Mouse (Mus musculus): ENCODE measurements at regions not wholly inside any gene's neighbourhood (a gene's known extent, or its start where the extent isn't known, plus 50 kb on each side); places are given as distances from the start of the nearest gene placed in this dataset.

GRCm38 (mm10) chr7:40388152-40388551 lies 510.0 kb upstream of the Vstm2b start:
- WGBS, result 75% methylated on average over 5 of the region's 5 CpGs
- no peak for DNase-seq
- Histone ChIP-seq H3K4me1 (ENCODE audit: control insufficient read depth, insufficient read depth, low read length) (no peaks in the 10 kb centered on the region), H3K4me3 (replicated peaks; ENCODE audit: extremely low read depth, low read depth, low read length) (no peak overlapping the region)
- TF ChIP-seq CTCF (IDR thresholded peaks at IDR 0.05; ENCODE audit: insufficient read depth, low read length) (no peak), POLR2A (IDR thresholded peaks at IDR 0.05; ENCODE audit: borderline replicate concordance, extremely low read depth, low read depth, low read length) (no peak)

- WGBS, result 35% methylated on average over 3 of the region's 3 CpGs
- TF ChIP-seq POLR2A (IDR thresholded peaks at IDR 0.05; ENCODE audit: borderline replicate concordance, extremely low read depth, low read depth, low read length) (no peak), CTCF (IDR thresholded peaks at IDR 0.05; ENCODE audit: insufficient read depth, low read length) (no peak)
- H3K4me3 ChIP-seq (replicated peaks; ENCODE audit: extremely low read depth, low read depth, low read length), result no peak overlapping the region
- H3K4me1 ChIP-seq (ENCODE audit: control insufficient read depth, insufficient read depth, low read length), result no peaks in the 10 kb centered on the region
- no peak for DNase-seq
These were observed 508.3 kb upstream of the Vstm2b start for GRCm38 (mm10) chr7:40389795-40390194.

GRCm38 (mm10) chr7:40390927-40391326 lies 507.2 kb upstream of the Vstm2b start:
- H3K4me3 ChIP-seq (replicated peaks; ENCODE audit: extremely low read depth, low read depth, low read length), result no peak overlapping the region
- no peak for DNase-seq
- 26% methylated on average over 3 of the region's 3 CpGs for WGBS
- TF ChIP-seq CTCF (IDR thresholded peaks at IDR 0.05; ENCODE audit: insufficient read depth, low read length) (no peak), POLR2A (IDR thresholded peaks at IDR 0.05; ENCODE audit: borderline replicate concordance, extremely low read depth, low read depth, low read length) (no peak)
- no peaks in the 10 kb centered on the region for H3K4me1 ChIP-seq (ENCODE audit: control insufficient read depth, insufficient read depth, low read length)

GRCm38 (mm10) chr7:40391626-40392025 lies 506.5 kb upstream of the Vstm2b start:
- DNase-seq, result no peak
- Histone ChIP-seq H3K4me1 (ENCODE audit: control insufficient read depth, insufficient read depth, low read length) (no peaks in the 10 kb centered on the region), H3K4me3 (replicated peaks; ENCODE audit: extremely low read depth, low read depth, low read length) (no peak overlapping the region)
- TF ChIP-seq POLR2A (IDR thresholded peaks at IDR 0.05; ENCODE audit: borderline replicate concordance, extremely low read depth, low read depth, low read length), result no peak
- no peak for TF ChIP-seq CTCF (IDR thresholded peaks at IDR 0.05; ENCODE audit: insufficient read depth, low read length)
- 45% methylated on average over 3 of the region's 3 CpGs for WGBS

GRCm38 (mm10) chr7:40392207-40392606 lies 505.9 kb upstream of the Vstm2b start:
- H3K4me1 ChIP-seq (ENCODE audit: control insufficient read depth, insufficient read depth, low read length), result no peaks in the 10 kb centered on the region
- no peak overlapping the region for H3K4me3 ChIP-seq (replicated peaks; ENCODE audit: extremely low read depth, low read depth, low read length)
- 59% methylated on average over 3 of the region's 3 CpGs for WGBS
- no peak for DNase-seq
- TF ChIP-seq CTCF (IDR thresholded peaks at IDR 0.05; ENCODE audit: insufficient read depth, low read length), result no peak
- no peak for TF ChIP-seq POLR2A (IDR thresholded peaks at IDR 0.05; ENCODE audit: borderline replicate concordance, extremely low read depth, low read depth, low read length)

- H3K4me1 ChIP-seq (ENCODE audit: control insufficient read depth, insufficient read depth, low read length), result no peaks in the 10 kb centered on the region
- no peak for DNase-seq
- no peak for TF ChIP-seq CTCF (IDR thresholded peaks at IDR 0.05; ENCODE audit: insufficient read depth, low read length)
- 48% methylated on average over 1 of the region's 1 CpGs for WGBS
- H3K4me3 ChIP-seq (replicated peaks; ENCODE audit: extremely low read depth, low read depth, low read length), result no peak overlapping the region
These were observed 505.4 kb upstream of the Vstm2b start for GRCm38 (mm10) chr7:40392699-40393098.

GRCm38 (mm10) chr7:40398266-40398665 lies 499.9 kb upstream of the Vstm2b start:
- TF ChIP-seq CTCF (IDR thresholded peaks at IDR 0.05; ENCODE audit: insufficient read depth, low read length), result no peak
- no peak for TF ChIP-seq POLR2A (IDR thresholded peaks at IDR 0.05; ENCODE audit: borderline replicate concordance, extremely low read depth, low read depth, low read length)
- DNase-seq, result no peak
- H3K4me1 ChIP-seq (ENCODE audit: control insufficient read depth, insufficient read depth, low read length), result no peaks in the 10 kb centered on the region
- no peak overlapping the region for H3K4me3 ChIP-seq (replicated peaks; ENCODE audit: extremely low read depth, low read depth, low read length)
- 61% methylated on average over 5 of the region's 5 CpGs for WGBS

GRCm38 (mm10) chr7:40419332-40419731 lies 478.8 kb upstream of the Vstm2b start:
- Histone ChIP-seq H3K4me1 (ENCODE audit: control insufficient read depth, insufficient read depth, low read length) (no peaks in the 10 kb centered on the region), H3K4me3 (replicated peaks; ENCODE audit: extremely low read depth, low read depth, low read length) (no peak overlapping the region)
- DNase-seq, result no peak
- TF ChIP-seq POLR2A (IDR thresholded peaks at IDR 0.05; ENCODE audit: borderline replicate concordance, extremely low read depth, low read depth, low read length), result no peak
- no peak for TF ChIP-seq CTCF (IDR thresholded peaks at IDR 0.05; ENCODE audit: insufficient read depth, low read length)
- 62% methylated on average over 2 of the region's 2 CpGs for WGBS

- WGBS, result 63% methylated on average over 4 of the region's 4 CpGs
These were observed 476.0 kb upstream of the Vstm2b start for GRCm38 (mm10) chr7:40422125-40422524.

GRCm38 (mm10) chr7:40429416-40429815 lies 468.7 kb upstream of the Vstm2b start:
- DNase-seq, result no peak
- WGBS, result 91% methylated on average over 2 of the region's 2 CpGs
- TF ChIP-seq CTCF (IDR thresholded peaks at IDR 0.05; ENCODE audit: insufficient read depth, low read length) (no peak), POLR2A (IDR thresholded peaks at IDR 0.05; ENCODE audit: borderline replicate concordance, extremely low read depth, low read depth, low read length) (no peak)
- no peak overlapping the region for H3K4me3 ChIP-seq (replicated peaks; ENCODE audit: extremely low read depth, low read depth, low read length)
- no peaks in the 10 kb centered on the region for H3K4me1 ChIP-seq (ENCODE audit: control insufficient read depth, insufficient read depth, low read length)

More at GRCm38 (mm10) chr7:40422125-40422524, 476.0 kb upstream of the Vstm2b start:
- no peak for DNase-seq
- H3K4me3 ChIP-seq (replicated peaks; ENCODE audit: extremely low read depth, low read depth, low read length), result no peak overlapping the region
- no peak for TF ChIP-seq POLR2A (IDR thresholded peaks at IDR 0.05; ENCODE audit: borderline replicate concordance, extremely low read depth, low read depth, low read length)
- no peak for TF ChIP-seq CTCF (IDR thresholded peaks at IDR 0.05; ENCODE audit: insufficient read depth, low read length)
- H3K4me1 ChIP-seq (ENCODE audit: control insufficient read depth, insufficient read depth, low read length), result no peaks in the 10 kb centered on the region
